26 mouse cellular contexts compared by ENCODE assay signal in the genomic region with DNA sequence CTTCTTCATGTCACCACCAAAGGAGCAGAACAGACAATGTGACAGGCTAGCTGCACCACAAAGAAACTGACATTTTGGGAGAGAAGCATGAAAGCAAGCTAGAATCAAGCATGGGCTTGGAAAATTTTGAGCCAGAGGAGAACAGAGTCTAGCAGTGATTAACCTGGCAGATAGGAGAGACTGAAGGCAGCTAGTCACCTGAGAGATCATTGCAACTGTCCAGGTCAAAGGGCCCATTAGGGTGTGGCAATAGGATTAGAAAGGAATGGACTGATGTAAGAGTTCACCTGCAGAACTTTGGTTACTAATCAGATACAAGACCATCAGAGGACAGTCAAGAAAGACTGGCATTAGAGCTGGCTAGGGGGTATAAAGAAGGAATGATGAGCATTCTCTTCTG.
DNase-seq lines count a peak whose midpoint lies in the region; ATAC-seq and TF ChIP-seq lines count a peak whose summit lies in the region.
"Had no signal": no experiment of that assay in that cellular context is flagged by ENCODE, and none has a peak within 500 bp of the region (broad histone marks: within the 10 kb centered on the region; RNA-seq: fewer than 3 reads in every experiment).

No protein-coding gene starts in this region.

- no peaks in the 10 kb centered on the region for H3K27me3 ChIP-seq in heart, embryonic 12.5 days (replicated peaks)
- H3K27me3 ChIP-seq in heart, adult 2 months (ENCODE audit: control insufficient read depth, insufficient read depth, low read length): no peaks in the 10 kb centered on the region
- no peaks in the 10 kb centered on the region for H3K27me3 ChIP-seq in intestine, embryonic 16.5 days (replicated peaks; ENCODE audit: control insufficient read depth, insufficient read depth, low read length)
- no peaks in the 10 kb centered on the region for H3K27me3 ChIP-seq in intestine, embryonic 15.5 days (replicated peaks)
- no peaks in the 10 kb centered on the region for H3K27me3 ChIP-seq in liver, adult 2 months (ENCODE audit: control insufficient read depth, insufficient read depth, low read length)
- no peaks in the 10 kb centered on the region for H3K27me3 ChIP-seq in liver, embryonic 11.5 days (replicated peaks; ENCODE audit: control insufficient read depth, insufficient read depth, low read length)
- H3K27me3 ChIP-seq in small intestine, adult 2 months (ENCODE audit: control insufficient read depth, insufficient read depth, low read length): no peaks in the 10 kb centered on the region
- H3K27me3 ChIP-seq: CH12.LX; forebrain, embryonic 13.5 days; Patski had no signal

- peaks cover 35% of the 10 kb centered on the region for H3K36me3 ChIP-seq in heart, embryonic 12.5 days
- H3K36me3 ChIP-seq in heart, adult 2 months (ENCODE audit: control insufficient read depth, insufficient read depth, low read length): peaks cover 70% of the 10 kb centered on the region
- no peaks in the 10 kb centered on the region for H3K36me3 ChIP-seq in intestine, embryonic 16.5 days (ENCODE audit: control insufficient read depth, insufficient read depth, low read length)
- H3K36me3 ChIP-seq in intestine, embryonic 15.5 days: no peaks in the 10 kb centered on the region
- no peaks in the 10 kb centered on the region for H3K36me3 ChIP-seq in liver, adult 2 months (ENCODE audit: control insufficient read depth, insufficient read depth, low read length)
- H3K36me3 ChIP-seq in liver, embryonic 11.5 days (ENCODE audit: control insufficient read depth, insufficient read depth, low read length): no peaks in the 10 kb centered on the region
- no peaks in the 10 kb centered on the region for H3K36me3 ChIP-seq in small intestine, adult 2 months (ENCODE audit: control insufficient read depth, insufficient read depth, low read length)
- H3K36me3 ChIP-seq: G1E had no signal

- intact Hi-C loops in heart, adult 2 months (cut with DNase I): no loop called here

- ATAC-seq in heart, embryonic 12.5 days (ENCODE audit: insufficient number of reproducible peaks, low FRiP score): no peak
- ATAC-seq in intestine, embryonic 16.5 days: no peak
- no peak for ATAC-seq in intestine, embryonic 15.5 days
- ATAC-seq in liver, embryonic 11.5 days (replicated peaks; ENCODE audit: low FRiP score): no peak
- no peak for ATAC-seq in granulocyte monocyte progenitor cell, adult 5-6 weeks (replicated peaks; ENCODE audit: poor library complexity, severe bottlenecking)
- ATAC-seq: forebrain, embryonic 13.5 days; forebrain, embryonic 16.5 days; hindbrain, postnatal 0 days; inflammation-experienced regulatory T-cells, adult 6 months; Patski had no signal

- TF ChIP-seq EP300 in heart, adult 2 months (IDR thresholded peaks at IDR 0.05; ENCODE audit: insufficient read depth, low read depth, low read length): no peak

- TF ChIP-seq CTCF in heart, adult 2 months (IDR thresholded peaks at IDR 0.05): no peak
- no peak for TF ChIP-seq CTCF in liver, adult 2 months (IDR thresholded peaks at IDR 0.05; ENCODE audit: low read depth, low read length)
- TF ChIP-seq CTCF in small intestine, adult 2 months (IDR thresholded peaks at IDR 0.05; ENCODE audit: extremely low read depth, insufficient read length, insufficient replicate concordance, low read depth, low read length): no peak

- no peak for TF ChIP-seq POLR2A in heart, adult 2 months (IDR thresholded peaks at IDR 0.05; ENCODE audit: insufficient read depth, low read depth, low read length)
- no peak for TF ChIP-seq POLR2A in liver, adult 2 months (IDR thresholded peaks at IDR 0.05; ENCODE audit: extremely low read depth, insufficient read depth, low read length)
- no peak for TF ChIP-seq POLR2A in small intestine, adult 2 months (IDR thresholded peaks at IDR 0.05; ENCODE audit: low read depth, low read length)

- no peak overlapping the region for H3K4me2 ChIP-seq in heart, embryonic 12.5 days
- H3K4me2 ChIP-seq in intestine, embryonic 16.5 days (ENCODE audit: low read depth, low read length): no peak overlapping the region
- H3K4me2 ChIP-seq in intestine, embryonic 15.5 days (replicated peaks): no peak overlapping the region
- H3K4me2 ChIP-seq in liver, embryonic 11.5 days: no peak overlapping the region
- H3K4me2 ChIP-seq: forebrain, embryonic 13.5 days; heart, embryonic 11.5 days; hindbrain, embryonic 14.5 days had no signal

- peaks cover 12% of the 10 kb centered on the region for H3K79me2 ChIP-seq in heart, adult 2 months (replicated peaks; ENCODE audit: control insufficient read depth, insufficient read depth, low read length)
- H3K79me2 ChIP-seq in liver, adult 2 months (ENCODE audit: control insufficient read depth, insufficient read depth, low read length): peaks cover 3% of the 10 kb centered on the region

- H3K9me3 ChIP-seq in heart, embryonic 12.5 days (replicated peaks): no peaks in the 10 kb centered on the region
- H3K9me3 ChIP-seq in intestine, embryonic 16.5 days (ENCODE audit: control insufficient read depth, low read length): no peaks in the 10 kb centered on the region
- no peaks in the 10 kb centered on the region for H3K9me3 ChIP-seq in intestine, embryonic 15.5 days
- H3K9me3 ChIP-seq in liver, embryonic 11.5 days (ENCODE audit: control insufficient read depth, low read length): no peaks in the 10 kb centered on the region
- H3K9me3 ChIP-seq: forebrain, embryonic 10.5 days; forebrain, embryonic 13.5 days had no signal

- DNase-seq in heart, adult 2 months: no peak
- DNase-seq in liver, adult 2 months (ENCODE audit: extremely low read depth, low read depth, low spot score): peak; percentile 61
- no peak for DNase-seq in liver, embryonic 11.5 days (ENCODE audit: low spot score)
- DNase-seq: adrenal gland, postnatal 36 days; B cell, adult 2 months; cerebellum, adult 18-20 months; cerebellum, adult 9-10 months; cerebellum, postnatal 14 days; gastrocnemius, postnatal 10 days; gastrocnemius, postnatal 36 days; heart, adult 18-20 months had no signal

- peaks cover 48% of the 10 kb centered on the region for H3K4me1 ChIP-seq in heart, embryonic 12.5 days (replicated peaks)
- peaks cover 27% of the 10 kb centered on the region for H3K4me1 ChIP-seq in heart, adult 2 months (ENCODE audit: control insufficient read depth, insufficient read depth, low read length)
- H3K4me1 ChIP-seq in intestine, embryonic 16.5 days (ENCODE audit: control insufficient read depth, insufficient read depth, low read length): peaks cover 32% of the 10 kb centered on the region
- peaks cover 25% of the 10 kb centered on the region for H3K4me1 ChIP-seq in intestine, embryonic 15.5 days (replicated peaks)
- peaks cover 6% of the 10 kb centered on the region; the same call in 1 of the 2 replicates for H3K4me1 ChIP-seq in liver, adult 2 months (ENCODE audit: control insufficient read depth, insufficient read depth, low read length)
- H3K4me1 ChIP-seq in liver, embryonic 11.5 days (replicated peaks; ENCODE audit: control insufficient read depth, insufficient read depth, low read length): peaks cover 4% of the 10 kb centered on the region
- peaks cover 19% of the 10 kb centered on the region for H3K4me1 ChIP-seq in small intestine, adult 2 months (ENCODE audit: control insufficient read depth, insufficient read depth, insufficient read length, low read length)

- no peak overlapping the region for H3K4me3 ChIP-seq in heart, embryonic 12.5 days
- H3K4me3 ChIP-seq in heart, adult 2 months: no peak overlapping the region
- H3K4me3 ChIP-seq in intestine, embryonic 16.5 days (ENCODE audit: low read length): no peak overlapping the region
- H3K4me3 ChIP-seq in intestine, embryonic 15.5 days (replicated peaks): no peak overlapping the region
- no peak overlapping the region for H3K4me3 ChIP-seq in liver, adult 2 months (ENCODE audit: insufficient read depth, low read depth, low read length)
- no peak overlapping the region for H3K4me3 ChIP-seq in liver, embryonic 11.5 days (ENCODE audit: low read depth, low read length)
- H3K4me3 ChIP-seq in small intestine, adult 2 months (ENCODE audit: low read depth, low read length): no peak overlapping the region
- H3K4me3 ChIP-seq: forebrain, embryonic 10.5 days; forebrain, embryonic 13.5 days had no signal

- no peak overlapping the region for H3K9ac ChIP-seq in heart, embryonic 12.5 days
- no peak overlapping the region for H3K9ac ChIP-seq in heart, adult 2 months (ENCODE audit: low read depth, low read length)
- no peak overlapping the region for H3K9ac ChIP-seq in intestine, embryonic 16.5 days (ENCODE audit: low read depth, low read length)
- H3K9ac ChIP-seq in intestine, embryonic 15.5 days: no peak overlapping the region
- H3K9ac ChIP-seq in liver, adult 2 months (ENCODE audit: low read depth, low read length): no peak overlapping the region
- H3K9ac ChIP-seq in liver, embryonic 11.5 days (ENCODE audit: low read depth, low read length): no peak overlapping the region
- H3K9ac ChIP-seq: forebrain, embryonic 13.5 days; hindbrain, embryonic 14.5 days had no signal

- 0 out of 2 replicates have a peak overlapping the region, but pooled peaks have one; percentile 35 for H3K27ac ChIP-seq in heart, embryonic 12.5 days (ENCODE audit: poor library complexity, severe bottlenecking)
- no peak overlapping the region; the same call in 1 of the 2 replicates for H3K27ac ChIP-seq in heart, adult 2 months
- H3K27ac ChIP-seq in intestine, embryonic 16.5 days (ENCODE audit: low read length): 0 out of 2 replicates have a peak overlapping the region, but pooled peaks have one; percentile 6
- no peak overlapping the region for H3K27ac ChIP-seq in intestine, embryonic 15.5 days
- no peak overlapping the region for H3K27ac ChIP-seq in liver, adult 2 months (replicated peaks; ENCODE audit: insufficient read depth, low read depth, low read length)
- H3K27ac ChIP-seq in liver, embryonic 11.5 days (ENCODE audit: low read depth, low read length): no peak overlapping the region
- H3K27ac ChIP-seq in small intestine, adult 2 months (ENCODE audit: insufficient read depth, low read depth, low read length): peak overlapping the region; percentile 72
- H3K27ac ChIP-seq: forebrain, embryonic 10.5 days; forebrain, embryonic 13.5 days; hindbrain, embryonic 14.5 days; hindbrain, postnatal 0 days had no signal

Comparison
In these comparisons a context has a peak if more than half of its experiments do, and no peak if none do; other contexts are left out.
1. H3K27ac ChIP-seq: peak in heart, embryonic 12.5 days (single experiment), intestine, embryonic 16.5 days (single experiment) and small intestine, adult 2 months (single experiment); none in heart, adult 2 months (single experiment), intestine, embryonic 15.5 days (single experiment), liver, adult 2 months (single experiment) and liver, embryonic 11.5 days (single experiment).